Mouse (Mus musculus): Measurements from ENCODE around the gene Hlf.

Gene Hlf

DNA sequence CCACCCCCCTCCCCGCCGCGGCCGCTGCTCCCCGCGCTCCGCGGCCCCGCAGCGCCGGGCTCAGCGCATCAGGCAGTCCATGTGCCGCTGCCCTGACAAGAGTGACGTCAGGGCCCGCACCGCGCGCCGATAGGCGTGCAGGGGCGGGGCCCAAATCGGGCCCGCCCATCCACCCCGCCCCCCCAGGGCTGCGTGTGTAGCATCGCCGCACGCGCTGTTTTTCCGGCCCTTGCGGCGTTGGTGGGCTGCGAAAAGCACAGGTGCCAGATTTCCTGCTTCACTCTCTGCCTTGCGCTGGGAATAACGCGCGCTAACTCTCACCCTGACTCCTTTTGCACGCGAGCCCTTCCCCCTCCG lies at the start of gene Hlf:
Hlf (minus strand) TSS at position 79 of the 357 bp plus-strand sequence.
- DNase-seq, result peak; percentile 92

GRCm38 (mm10) chr11:90438768-90439167 lies 48.1 kb upstream of the Hlf start:
- no peak for DNase-seq

GRCm38 (mm10) chr11:90425207-90425525 lies 34.5 kb upstream of the Hlf start:
- DNase-seq, result no peak

DNA sequence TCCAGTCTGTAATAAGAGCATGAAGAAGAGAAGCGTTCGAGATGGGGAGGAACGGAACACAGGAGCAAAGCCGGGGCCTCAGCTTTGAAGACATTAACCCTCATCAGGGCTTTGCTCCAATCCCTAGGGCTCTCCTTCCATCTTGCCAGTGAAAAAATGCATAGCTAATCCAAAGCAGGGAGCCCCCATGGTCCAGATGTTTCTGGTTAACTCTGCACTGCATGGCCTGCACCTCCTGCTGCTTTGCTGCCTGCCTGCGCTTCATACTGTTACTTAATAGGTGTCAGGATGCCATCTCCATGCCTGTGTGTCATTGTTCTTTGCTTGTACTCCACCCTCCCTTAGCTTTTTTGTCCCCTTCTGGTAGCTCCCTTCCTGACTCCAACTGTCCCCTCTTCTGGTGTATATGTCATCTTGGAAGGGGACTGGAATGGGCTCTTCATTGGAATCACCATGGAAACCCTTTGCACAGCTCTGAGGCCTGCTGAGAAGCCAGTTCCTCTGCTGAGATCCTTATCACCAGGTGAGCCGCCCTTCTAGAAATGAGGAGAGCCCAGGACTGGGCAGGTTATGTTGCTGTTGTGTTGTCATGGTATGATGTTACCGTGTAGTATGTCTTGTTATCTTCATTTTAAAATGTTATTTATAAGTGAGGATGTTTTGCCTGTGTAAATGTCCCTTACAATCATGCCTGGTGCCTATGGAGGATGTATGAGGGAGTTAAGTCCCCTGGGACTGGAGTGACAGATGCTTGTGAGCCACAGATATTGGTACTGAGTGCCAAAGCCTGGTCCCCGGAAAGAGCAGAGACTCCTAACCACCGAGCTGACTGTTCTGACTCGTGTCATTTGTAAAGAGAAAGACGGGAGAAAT lies 33.9 kb upstream of the Hlf start:
- DNase-seq, result no peak

DNA sequence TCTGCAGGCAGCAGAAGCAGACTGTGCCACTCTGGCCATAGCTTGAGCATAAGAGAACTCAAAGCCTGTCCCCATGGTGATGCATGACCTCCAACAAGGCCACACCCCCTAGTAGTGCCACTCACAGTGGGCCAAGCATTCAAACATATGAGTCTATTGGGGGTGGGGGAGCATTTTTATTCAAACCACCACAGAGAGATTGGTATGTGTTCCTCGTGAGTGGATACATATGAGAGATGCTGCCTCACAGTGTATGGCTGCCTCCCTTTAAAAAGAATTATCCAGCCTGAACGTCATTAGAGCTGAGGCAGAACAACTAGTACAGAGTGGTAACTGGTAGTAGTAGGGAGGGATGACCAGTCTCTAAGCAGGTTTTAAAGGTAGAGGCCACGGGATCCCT lies 33.2 kb upstream of the Hlf start:
- no peak for DNase-seq

DNA sequence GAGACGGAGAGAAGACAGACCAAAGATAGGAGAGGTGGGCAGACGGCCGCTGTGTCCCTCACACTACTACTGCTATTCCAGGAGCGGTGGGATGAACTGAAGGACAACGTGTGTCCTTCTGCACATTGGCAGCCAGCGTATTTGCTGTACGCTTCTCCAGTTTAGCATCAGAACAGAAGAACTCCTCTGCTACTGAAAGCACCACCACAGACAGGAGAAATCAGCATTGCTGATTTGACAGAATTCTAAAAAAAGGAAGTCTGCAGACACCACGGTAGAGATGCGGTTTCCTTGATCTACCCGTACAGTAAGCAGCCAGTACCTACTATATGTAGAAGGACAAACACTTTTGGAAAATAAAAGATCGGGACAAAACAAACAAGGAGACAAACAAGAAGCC lies 29.0 kb upstream of the Hlf start:
- DNase-seq, result no peak

DNA sequence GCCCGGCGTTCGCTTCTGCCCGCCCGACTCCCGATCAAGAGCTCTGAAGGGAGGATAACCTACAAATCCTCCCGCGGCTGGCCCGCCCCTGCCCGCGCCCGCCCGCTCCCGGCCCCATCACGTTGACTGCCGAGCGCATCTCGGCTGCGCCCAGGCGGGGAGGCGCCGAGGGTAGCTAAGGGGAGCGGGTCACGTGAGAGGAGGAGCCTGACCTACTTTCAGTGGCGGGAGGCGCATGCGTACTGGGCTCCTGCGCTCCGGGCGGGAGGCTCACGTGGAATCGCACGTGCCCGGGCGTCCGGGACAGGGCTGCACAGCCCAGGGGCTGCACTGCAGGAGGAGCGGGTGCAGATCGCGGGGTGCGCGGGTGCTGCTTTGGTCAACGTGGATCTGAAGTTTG lies 27.2 kb upstream of the Hlf start:
- peak; percentile 100 for DNase-seq

DNA sequence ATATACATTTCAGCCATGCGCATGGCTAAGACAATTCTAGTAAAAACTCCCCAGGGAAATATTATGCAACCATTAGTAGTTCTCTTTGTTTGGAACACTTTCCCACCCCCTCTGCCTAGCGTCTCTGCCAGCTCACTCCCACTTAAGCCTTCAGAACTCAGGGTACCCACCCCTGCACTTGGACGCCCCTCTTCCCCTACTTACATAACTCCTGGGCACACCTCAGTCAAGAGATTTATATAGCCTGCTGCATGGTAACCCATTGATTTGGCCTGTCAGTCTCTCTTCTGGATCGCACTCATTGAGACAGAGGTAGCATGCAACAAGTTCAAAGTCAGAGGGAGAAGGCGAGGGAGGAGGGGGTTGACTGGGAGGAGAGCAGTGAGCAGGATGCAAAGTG lies 26.3 kb upstream of the Hlf start:
- peak; percentile 13 for DNase-seq

DNA sequence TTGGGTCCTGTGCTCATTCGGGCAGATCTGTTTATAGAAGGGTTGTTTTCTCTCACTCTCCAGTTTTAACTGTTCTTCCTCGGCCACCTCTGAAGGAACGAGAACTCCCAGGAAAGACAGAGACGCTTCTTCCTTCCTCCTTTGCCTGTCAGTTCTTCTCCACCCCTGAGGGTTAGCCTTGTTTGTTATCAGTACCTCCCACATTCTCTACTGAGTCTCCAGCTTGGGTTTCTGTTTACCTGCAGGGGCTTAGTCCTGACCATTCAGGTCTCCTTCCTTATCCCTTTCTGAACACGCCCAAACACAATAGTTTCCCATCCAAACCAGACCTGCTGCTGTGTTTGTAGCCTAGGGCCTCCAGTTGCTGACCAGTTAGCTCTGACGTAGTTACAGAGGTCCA lies 8.2 kb upstream of the Hlf start:
- no peak for DNase-seq

- DNase-seq, result no peak
Observed at GRCm38 (mm10) chr11:90391271-90392185, 833 bp upstream of the Hlf start.

DNA sequence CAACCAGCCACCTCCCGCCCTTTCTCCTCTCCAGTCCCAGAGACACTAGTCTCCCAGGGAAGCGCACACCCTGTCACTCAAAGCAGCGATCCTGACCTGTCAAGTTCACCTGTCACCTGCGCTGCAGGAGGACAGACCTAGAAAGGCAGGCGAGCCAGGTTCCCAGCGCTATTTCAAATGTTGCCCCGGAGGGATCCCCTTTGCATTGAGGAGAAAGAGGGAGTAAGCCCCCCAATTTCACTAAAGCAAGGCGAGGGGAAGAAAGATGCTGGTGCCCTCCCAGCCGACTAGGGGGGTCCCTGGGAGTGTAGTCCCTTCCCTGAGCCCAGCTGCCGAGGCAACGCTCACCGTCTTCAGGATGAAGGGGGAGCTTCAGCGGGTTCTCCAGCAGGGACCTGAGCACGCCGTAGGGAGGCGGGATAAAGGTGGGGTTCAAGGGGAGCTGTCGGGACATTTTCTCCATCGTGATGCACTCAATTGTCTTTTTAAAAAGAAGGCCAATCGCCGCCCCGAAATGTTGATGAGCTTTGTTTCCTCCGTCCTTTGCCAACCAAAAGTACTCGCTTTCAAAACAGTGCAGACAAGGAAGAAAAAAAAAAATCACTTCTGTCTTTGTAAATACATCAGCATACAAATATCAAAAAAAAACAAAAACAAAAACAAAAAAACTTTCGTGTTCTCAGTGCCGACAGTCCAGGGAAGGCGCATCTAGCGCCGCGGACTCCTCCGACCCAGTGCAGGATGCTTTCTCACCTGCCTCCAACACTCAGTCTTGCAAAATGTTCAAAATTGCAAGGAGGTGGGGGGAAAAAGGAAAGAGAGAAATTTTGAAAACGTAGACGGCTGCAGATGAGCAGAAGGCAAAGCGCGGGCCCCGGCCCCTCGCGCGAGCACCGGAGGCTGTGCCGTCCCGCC lies 536 bp downstream of the Hlf start:
- DNase-seq, result no peak

- no peak for DNase-seq
Observed at GRCm38 (mm10) chr11:90389174-90389901, 1.4 kb downstream of the Hlf start.

DNA sequence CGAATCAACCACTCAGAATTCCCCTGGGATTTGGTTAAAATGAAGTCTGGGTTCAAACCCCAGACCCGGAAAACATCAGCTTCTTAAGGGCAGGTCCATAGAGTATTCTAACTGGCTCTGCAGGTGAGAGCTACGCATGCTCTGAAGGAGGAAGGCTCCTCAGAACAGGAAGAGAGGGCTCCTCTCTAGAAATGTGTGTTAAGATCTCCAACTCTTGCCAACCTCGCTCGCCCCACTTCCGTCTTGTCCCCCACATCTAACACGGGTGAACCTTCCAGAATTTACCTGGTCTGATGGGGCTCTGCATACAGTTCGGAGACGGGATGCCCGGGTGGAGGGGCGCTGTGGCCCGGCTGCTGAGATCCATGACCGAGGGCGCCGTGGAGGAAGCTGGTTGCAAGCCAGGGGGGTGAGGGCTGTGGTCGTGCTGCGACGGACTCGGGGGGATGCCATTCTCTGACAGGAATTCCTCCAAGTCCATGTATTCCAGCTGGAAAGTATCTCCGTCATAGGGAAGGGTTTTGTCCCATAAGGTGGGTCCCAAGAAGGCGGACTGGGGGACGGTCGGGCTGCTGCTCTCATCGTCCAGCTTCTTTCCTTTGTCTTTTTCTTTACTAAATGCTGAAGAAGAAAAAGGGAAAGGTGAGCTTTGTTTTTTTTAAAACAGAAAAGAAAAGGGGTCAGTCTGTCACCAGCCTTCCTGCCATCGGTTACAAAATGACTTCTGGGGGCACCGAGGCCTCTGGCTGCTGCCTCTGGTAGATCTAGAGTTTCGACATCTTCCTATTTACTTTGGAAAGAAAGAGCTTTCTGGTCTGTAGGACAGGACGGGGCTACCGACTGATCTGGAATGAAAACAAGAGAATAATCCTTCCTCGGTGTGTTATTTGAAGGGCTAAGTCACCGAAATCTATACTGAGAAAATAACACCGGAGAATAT lies 2.9 kb downstream of the Hlf start:
- DNase-seq, result no peak

DNA sequence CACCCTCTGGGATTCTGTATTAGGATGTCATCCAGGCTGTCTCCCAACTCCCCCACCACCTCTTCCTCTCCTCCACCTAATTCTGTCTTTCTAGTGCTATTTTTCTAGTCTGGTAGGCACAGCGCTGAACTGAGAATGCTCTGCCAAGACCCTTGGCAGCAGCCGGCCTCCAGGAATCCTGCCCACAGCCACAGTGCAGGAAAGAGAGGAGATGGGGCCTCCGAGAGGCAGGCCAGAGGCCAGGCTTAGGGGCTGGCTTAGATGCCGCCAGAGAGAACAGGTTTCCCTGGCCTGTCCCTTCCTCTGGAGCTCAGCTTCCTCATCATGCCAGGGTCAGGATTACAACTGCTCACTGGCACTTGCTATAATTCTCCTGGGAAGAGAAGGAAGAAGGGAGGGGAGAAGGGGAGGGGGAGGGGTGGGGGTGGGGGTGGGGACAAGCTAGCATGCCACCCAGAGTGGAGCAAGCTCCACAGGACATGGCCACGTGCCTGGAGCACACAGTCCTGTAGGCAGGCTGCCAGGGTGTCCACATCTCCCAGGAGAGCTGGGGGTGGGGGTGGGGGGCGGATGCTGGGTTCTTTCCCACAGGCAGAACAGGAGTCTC lies 8.6 kb downstream of the Hlf start:
- DNase-seq, result peak; percentile 87

GRCm38 (mm10) chr11:90381113-90381512 lies 9.6 kb downstream of the Hlf start:
- DNase-seq, result no peak

- no peak for DNase-seq
Observed at GRCm38 (mm10) chr11:90380131-90380685, 10.5 kb downstream of the Hlf start.

GRCm38 (mm10) chr11:90378008-90378407 lies 12.7 kb downstream of the Hlf start:
- no peak for DNase-seq

- no peak for DNase-seq
Observed at GRCm38 (mm10) chr11:90376436-90376835, 14.3 kb downstream of the Hlf start.

GRCm38 (mm10) chr11:90371470-90372100 lies 19.1 kb downstream of the Hlf start:
- no peak for DNase-seq

DNA sequence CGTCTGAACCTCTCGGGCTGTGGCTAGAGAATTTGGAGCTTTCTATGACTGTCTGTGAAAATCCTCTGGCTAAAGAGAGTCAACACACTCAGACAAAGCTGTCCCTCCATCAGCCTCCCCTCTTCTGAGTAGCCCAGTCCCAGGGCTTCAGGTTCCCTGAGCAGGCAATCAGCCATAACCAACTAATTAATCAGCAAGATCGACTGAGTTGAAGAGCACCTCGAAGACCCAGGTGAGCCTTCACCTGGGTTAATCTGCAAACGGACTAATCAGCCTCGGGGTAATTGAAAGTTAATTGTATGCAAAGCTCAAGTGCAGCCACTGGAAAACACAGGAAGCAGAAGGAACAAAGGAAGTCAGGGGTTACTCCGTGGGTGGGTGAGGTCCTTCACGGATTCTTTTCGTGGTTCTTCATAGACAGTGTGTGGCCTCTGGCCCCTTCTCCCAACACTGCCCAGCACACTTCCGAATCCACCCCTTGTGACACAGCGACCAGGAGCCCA lies 19.9 kb downstream of the Hlf start:
- no peak for DNase-seq

Data from cerebellum, adult 8-10 months (tissue).